Mouse (Mus musculus) kidney, postnatal 10 days (tissue): ENCODE data around the gene Epb42.
"Not testable (repeated sequence)": the region's sequence is repeated elsewhere in the genome, so short reads cannot be mapped to it uniquely, and the experiment has no call there.

Experiments used
- DNase-seq: peaks from one replicate; pipeline ENCODE4 v3.0.0; 2021; ENCODE audit warnings: mixed read lengths

The Epb42 gene

DNA sequence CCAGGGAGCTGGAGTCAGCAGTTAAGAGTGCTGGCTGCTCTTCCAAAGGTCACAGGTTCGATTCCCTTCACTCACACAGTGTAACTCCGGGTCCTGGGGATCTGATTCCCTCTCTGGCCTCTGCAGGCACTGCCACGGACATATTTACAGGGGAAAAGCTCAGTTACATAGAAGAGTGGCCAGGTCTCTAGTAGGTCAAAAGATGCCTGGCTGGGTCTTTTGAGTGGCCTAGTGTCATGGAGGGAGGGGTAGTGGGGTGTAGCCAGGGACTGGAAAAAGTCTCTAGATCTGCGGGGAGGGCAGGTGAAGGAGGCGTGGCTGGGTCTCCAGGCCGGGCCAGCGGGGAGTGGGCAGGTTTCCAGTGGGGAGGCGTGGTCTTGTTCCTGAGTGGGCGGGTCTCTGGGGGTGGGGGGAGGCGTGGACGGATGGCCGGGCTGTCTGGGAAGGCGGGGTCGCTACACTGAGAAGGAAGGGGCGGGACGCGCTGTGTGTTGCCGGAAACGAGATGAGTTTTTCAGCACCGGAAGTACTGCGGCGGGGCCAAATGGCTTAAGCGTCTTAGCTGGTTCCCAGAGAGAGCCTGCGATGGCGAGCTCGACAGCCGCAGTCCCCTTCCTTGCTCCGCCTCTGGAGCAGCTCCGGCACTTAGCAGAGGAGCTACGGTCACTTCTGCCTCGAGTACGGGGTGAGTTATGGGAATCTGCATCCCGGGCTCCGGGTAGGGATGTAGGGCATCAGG is 28.8 kb downstream of the Epb42 start, which contains the start of gene Ccndbp1:
Gene Ccndbp1, plus strand, starts transcription at position 479 of the 739 bp plus-strand sequence.
- peak; percentile 97 for DNase-seq

DNA sequence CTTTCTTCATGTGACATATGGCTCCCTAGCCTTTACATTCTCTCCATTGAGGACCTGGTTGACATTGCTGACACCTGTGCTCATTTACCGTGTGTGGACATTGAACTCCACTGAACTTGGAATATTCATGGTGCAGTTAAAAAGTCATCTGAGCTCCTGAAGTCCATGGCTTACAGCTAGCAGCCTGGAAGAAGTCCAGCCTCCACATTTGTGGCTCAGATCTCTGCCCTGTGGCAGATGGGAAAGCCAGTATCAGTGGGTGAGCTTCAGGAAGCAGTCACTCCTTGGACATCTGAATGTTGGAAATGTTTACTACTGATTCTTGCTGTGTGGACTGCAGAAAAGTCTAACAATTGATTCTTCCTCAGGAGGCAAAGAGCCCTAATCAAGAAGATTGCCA is 29.9 kb downstream of the Epb42 start:
- no peak for DNase-seq

GRCm38 (mm10) chr2:121004018-121004811 is 32.7 kb downstream of the Epb42 start:
- DNase-seq, result no peak

- no peak for DNase-seq
Observed at GRCm38 (mm10) chr2:121003586-121003985, 33.3 kb downstream of the Epb42 start.

DNA sequence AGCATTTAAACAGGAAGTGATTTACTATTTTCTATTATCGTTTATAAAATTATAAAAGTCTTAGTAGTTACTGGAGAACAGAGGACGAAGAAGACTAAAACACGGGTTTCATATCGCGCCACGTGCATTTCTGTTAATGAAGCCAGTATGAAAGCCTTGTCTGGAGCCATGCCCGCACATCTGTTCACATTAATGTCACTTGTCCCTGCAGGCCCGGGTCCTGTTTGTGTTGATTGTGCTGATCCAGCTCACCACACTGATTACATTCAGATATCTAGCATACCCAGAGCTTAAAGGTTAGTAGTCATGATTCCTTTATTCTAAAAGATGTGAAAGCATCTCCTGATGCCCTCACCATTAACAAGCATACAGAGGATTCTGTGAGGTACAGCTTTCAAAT is 38.0 kb downstream of the Epb42 start:
- DNase-seq, result no peak

DNA sequence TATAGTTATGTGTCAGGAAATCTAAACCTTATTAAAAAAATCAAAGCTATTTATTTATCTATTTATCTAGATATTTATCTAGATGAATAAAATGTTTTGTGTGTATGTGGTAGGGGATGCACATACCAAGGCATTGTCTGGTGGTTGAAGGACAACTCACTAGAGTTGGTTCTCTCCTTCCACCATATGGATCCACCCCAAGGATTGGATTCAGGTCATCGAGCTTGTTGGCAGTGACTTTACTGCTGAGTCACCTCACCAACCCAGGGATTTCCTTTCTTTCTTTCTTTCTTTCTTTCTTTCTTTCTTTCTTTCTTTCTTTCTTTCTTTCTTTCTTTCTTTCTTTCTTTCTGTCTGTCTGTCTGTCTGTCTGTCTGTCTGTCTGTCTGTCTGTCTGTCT is 40.3 kb downstream of the Epb42 start:
- DNase-seq, result not testable (repeated sequence)

GRCm38 (mm10) chr2:120991196-120991595 is 45.7 kb downstream of the Epb42 start:
- DNase-seq, result no peak

DNA sequence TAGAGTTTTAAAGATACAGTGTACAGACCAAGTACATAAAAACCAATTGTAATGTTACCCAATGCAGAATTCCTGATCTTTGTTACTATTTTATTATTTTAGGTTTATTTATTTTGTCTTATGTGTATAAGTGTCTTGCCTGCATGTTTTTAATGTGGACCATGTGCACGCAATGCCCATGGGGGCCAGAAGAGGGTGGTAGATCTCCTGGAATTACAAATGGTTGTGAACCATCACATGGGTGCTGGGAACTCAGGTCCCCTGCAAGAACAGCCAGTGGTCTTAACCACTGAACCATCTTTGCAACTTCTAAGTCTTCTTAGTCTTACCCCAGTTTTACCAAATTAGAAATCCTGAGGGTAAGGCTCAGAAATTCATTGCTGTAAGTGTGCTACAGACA is 51.6 kb downstream of the Epb42 start:
- DNase-seq, result no peak

- DNase-seq, result no peak
Observed at GRCm38 (mm10) chr2:120983611-120984010, 53.3 kb downstream of the Epb42 start.

- no peak for DNase-seq
Observed at GRCm38 (mm10) chr2:120980861-120981260, 56.0 kb downstream of the Epb42 start.

DNA sequence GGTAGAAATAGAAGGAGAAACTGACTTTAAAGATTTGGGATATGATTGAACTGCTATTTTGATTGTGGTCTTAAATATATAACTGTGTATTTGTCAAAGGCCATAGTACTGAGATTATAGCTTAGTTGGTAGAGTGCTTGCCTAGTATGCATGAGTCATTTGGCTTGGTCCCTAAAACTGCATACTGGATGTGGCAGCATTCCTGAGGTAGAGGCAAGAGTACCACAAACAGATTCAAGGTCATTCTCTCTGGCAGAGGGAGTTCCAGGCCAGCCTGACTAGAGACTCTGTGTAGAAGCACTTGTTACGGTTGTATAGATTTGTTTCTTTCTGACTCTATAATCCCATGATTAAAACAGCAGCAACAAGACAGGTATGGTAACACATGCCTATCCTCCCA is 57.1 kb downstream of the Epb42 start:
- no peak for DNase-seq

GRCm38 (mm10) chr2:120978693-120979037 is 58.2 kb downstream of the Epb42 start:
- DNase-seq, result no peak

GRCm38 (mm10) chr2:120977926-120978692 is 58.8 kb downstream of the Epb42 start:
- DNase-seq, result no peak

DNA sequence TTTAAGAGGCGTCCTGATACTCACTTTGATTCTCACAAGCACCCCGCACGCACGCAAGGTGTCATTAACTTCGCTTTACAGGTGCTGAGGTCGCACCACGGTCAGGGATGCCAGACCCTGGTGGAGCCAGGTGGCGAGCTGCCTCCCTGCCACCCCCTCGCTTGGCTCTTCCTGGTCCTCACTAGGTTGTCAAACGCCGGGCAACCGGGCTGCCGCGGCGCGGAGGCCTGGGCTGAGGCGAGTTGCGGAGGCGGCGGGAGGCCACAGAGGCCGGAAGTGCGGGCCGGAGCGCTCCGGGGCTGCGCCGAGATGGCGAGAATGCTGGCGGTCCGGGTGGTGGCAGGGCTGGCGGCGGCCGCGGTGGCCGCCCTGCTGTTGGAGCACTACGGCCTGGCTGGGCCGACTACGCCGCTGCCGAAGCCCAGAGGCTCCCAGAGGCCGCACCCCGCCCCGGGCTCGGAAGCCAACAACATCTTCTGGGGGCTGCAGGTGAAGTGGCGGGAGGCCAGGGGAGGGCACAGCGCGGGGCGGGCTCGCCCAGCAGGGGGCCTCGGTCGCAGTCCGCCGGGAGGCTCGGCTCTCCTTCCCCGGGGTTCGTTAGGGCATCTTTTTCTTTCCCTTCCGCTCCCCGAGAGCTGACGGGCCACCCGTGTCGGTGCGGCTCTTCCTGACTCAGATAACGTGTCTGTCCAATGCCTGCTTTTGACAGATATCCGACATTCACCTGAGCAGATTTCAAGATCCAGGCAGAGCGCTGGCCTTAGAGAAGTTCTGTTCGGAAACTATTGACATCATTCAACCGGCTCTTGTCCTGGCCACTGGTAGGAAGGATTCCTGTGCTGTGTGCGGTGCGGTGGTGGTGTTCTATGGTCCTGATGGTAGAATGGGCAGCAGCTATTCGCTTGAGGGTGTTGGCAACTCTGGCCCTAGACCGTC is 59.6 kb downstream of the Epb42 start, which contains the start of gene Tmem62:
Gene Tmem62, plus strand, starts transcription at position 28 of the 936 bp plus-strand sequence.
- peak; percentile 79 for DNase-seq

GRCm38 (mm10) chr2:120976308-120976707 is 60.6 kb downstream of the Epb42 start:
- DNase-seq, result no peak

GRCm38 (mm10) chr2:120972964-120973363 is 63.9 kb downstream of the Epb42 start:
- DNase-seq, result peak; percentile 26

GRCm38 (mm10) chr2:120972257-120972656 is 64.6 kb downstream of the Epb42 start:
- not testable (repeated sequence) for DNase-seq

- no peak for DNase-seq
Observed at GRCm38 (mm10) chr2:120971766-120972165, 65.1 kb downstream of the Epb42 start.

DNA sequence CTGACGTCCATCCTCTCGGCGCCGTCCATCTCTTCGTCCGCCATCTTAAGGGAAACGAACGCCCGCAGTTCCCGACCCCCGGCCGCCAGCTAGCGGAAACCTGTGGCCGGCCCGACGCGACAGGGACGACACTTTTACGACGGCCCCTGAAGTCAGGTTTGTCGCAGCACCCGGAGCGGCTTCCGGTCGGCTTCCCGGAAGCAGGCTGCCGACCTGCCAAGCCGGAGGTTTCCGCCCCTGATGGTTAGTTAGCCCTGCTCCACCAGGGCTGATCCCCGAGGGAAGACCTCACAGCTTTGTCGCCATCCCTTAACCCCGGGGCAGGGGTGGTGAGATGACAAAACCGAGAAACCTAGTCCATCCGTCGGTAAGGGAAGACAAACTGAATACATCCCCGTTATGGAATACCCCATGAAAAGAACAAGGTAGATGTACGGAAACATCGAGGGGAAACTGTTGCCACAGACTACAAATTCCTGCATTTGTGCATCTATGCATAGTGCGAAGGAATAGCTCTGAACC is 66.3 kb downstream of the Epb42 start, which contains the start of gene Ubr1:
Gene Ubr1, minus strand, starts transcription at position 157 of the 522 bp plus-strand sequence.
- peak; percentile 92 for DNase-seq

GRCm38 (mm10) chr2:120970045-120970539 is 66.8 kb downstream of the Epb42 start:
- peak; percentile 18 for DNase-seq
